Mouse (Mus musculus) kidney, adult 2 months (tissue): ENCODE data around the gene Gmcl1. TPM values are rescaled to one million over a fixed set of nuclear protein-coding genes. Genes with fewer than 3 reads are reported as not detected.

ENCODE experiments used
- DNase-seq: peaks from one replicate; pipeline ENCODE4 v3.0.0; 2021
- H3K27ac ChIP-seq: fragments of 200-500 bp; 2 replicates; pipeline ENCODE4 v1.5.1; 2012; ENCODE audit warnings: low read depth, low read length, control low read depth, inconsistent platforms; ENCODE audit not compliant: insufficient read depth
- H3K27me3 ChIP-seq: fragments of 200-500 bp; replicated peaks from 2 replicates; pipeline ENCODE4 v1.6.1; 2012; ENCODE audit warnings: mild to moderate bottlenecking, moderate library complexity, low read length, inconsistent platforms; ENCODE audit not compliant: control insufficient read depth, insufficient read depth
- H3K36me3 ChIP-seq: fragments of 200-500 bp; 2 replicates; pipeline ENCODE4 v1.6.1; 2012; ENCODE audit warnings: mild to moderate bottlenecking, moderate library complexity, low read length, inconsistent platforms; ENCODE audit not compliant: control insufficient read depth, insufficient read depth
- H3K4me1 ChIP-seq: fragments of 200-500 bp; 2 replicates; pipeline ENCODE4 v1.6.1; 2011; ENCODE audit warnings: low read length; ENCODE audit not compliant: control insufficient read depth, insufficient read depth
- H3K4me3 ChIP-seq: fragments of 200-500 bp; 2 replicates; pipeline ENCODE4 v1.5.1; 2011; ENCODE audit warnings: mild to moderate bottlenecking, low read depth, low read length, control low read depth; ENCODE audit not compliant: insufficient read depth
- CTCF ChIP-seq: fragments of 200-500 bp; conservative IDR thresholded peaks from 2 replicates; pipeline ENCODE4 v1.5.1; 2011; ENCODE audit warnings: low read depth, mild to moderate bottlenecking, control low read depth, low read length, moderate library complexity, mixed read lengths; ENCODE audit not compliant: insufficient read depth, insufficient read length
- POLR2A ChIP-seq: fragments of 200-500 bp; IDR thresholded peaks from one replicate; pipeline ENCODE4 v1.6.1; 2011; ENCODE audit warnings: low read depth, low read length, control low read depth
- WGBS: fragments of 180-500 bp; shearing (Covaris S2); methylation state at CpG from one replicate; pipeline ENCODE4 v1.1.7; 2018; 5-methylcytosine and 5-hydroxymethylcytosine counted together
- polyA plus RNA-seq: library from polyadenylated mRNA; depleted of rRNA; stranded (reverse); fragments of >200 nt; gene quantifications from 2 replicates; pipeline ENCODE4 v1.2.3, GENCODE M21; 2012; rRNA removed

Gmcl1 gene
- polyA plus RNA-seq, 1 experiment: 10.0 TPM

- Histone ChIP-seq H3K4me3 (no peak overlapping the region), H3K27me3 (no peaks in the 10 kb centered on the region), H3K27ac (no peak overlapping the region), H3K4me1 (no peaks in the 10 kb centered on the region), H3K36me3 (peaks cover 2% of the 10 kb centered on the region; the same call in 1 of the 2 replicates)
- WGBS: 91% methylated on average over 3 of the region's 3 CpGs
- TF ChIP-seq POLR2A (no peak), CTCF (no peak)
- DNase-seq: no peak
These were observed 88.3 kb downstream of the Gmcl1 start for GRCm38 (mm10) chr6:86644775-86645400.

Other genes starting within 250 kb of the Gmcl1 start
- gene Pcbp1, start 207.1 kb downstream of the Gmcl1 start, polyA plus RNA-seq: 165 and 166 TPM in 2 replicates
- 0.10 and 0.33 TPM in 2 replicates for gene Asprv1, start 105.2 kb downstream of the Gmcl1 start, polyA plus RNA-seq
- 8.7 and 9.9 TPM in 2 replicates for gene Mxd1, start 64.2 kb downstream of the Gmcl1 start, polyA plus RNA-seq
- gene Snrnp27, start 48.9 kb downstream of the Gmcl1 start, polyA plus RNA-seq: 14.6 and 21.0 TPM in 2 replicates
- 57.2 and 68.8 TPM in 2 replicates for gene Anxa4, start 60.2 kb upstream of the Gmcl1 start, polyA plus RNA-seq
- 28.9 and 30.6 TPM in 2 replicates for gene Aak1, start 116.1 kb upstream of the Gmcl1 start, polyA plus RNA-seq